Mouse (Mus musculus): Measurements from ENCODE around the gene Dtx2.

GRCm38 (mm10) chr5:136014877-136015276 lies 20.3 kb downstream of the Dtx2 start:
- no peak for TF ChIP-seq JUND (IDR thresholded peaks at IDR 0.05; ENCODE audit: low read depth, low read length)
- no peak for TF ChIP-seq E2F4 (IDR thresholded peaks at IDR 0.05; ENCODE audit: borderline replicate concordance, low read depth, low read length)
- no peak for TF ChIP-seq EP300 (IDR thresholded peaks at IDR 0.05; ENCODE audit: low read depth in 1 of 2, low read length in 2 of 2)
- TF ChIP-seq TCF12 (IDR thresholded peaks at IDR 0.05; ENCODE audit: low read depth, low read length), result no peak
- TF ChIP-seq ZNF384 (IDR thresholded peaks at IDR 0.05; ENCODE audit: low read depth, low read length), result no peak
- TF ChIP-seq BHLHE40 (IDR thresholded peaks at IDR 0.05; ENCODE audit: borderline replicate concordance, low read depth, low read length), result no peak
- TF ChIP-seq USF1 (IDR thresholded peaks at IDR 0.05; ENCODE audit: low read depth, low read length), result no peak
- no peak for TF ChIP-seq GATA1 (IDR thresholded peaks at IDR 0.05; ENCODE audit: low read depth, low read length)
- TF ChIP-seq POLR2AphosphoS5 (IDR thresholded peaks at IDR 0.05; ENCODE audit: borderline replicate concordance, low read depth, low read length), result no peak
- no peak for TF ChIP-seq CTCF (IDR thresholded peaks at IDR 0.05 in 2 of 3, conservative IDR thresholded peaks at IDR 0.05 in 1 of 3; ENCODE audit: control insufficient read depth in 1 of 3, insufficient read depth in 1 of 3, low read depth in 2 of 3, low read length in 3 of 3, poor library complexity in 1 of 3, severe bottlenecking in 1 of 3)
- no peak for TF ChIP-seq POLR2A (IDR thresholded peaks at IDR 0.05; ENCODE audit: control insufficient read depth in 1 of 2, insufficient read depth in 1 of 2, low read depth in 1 of 2, low read length in 2 of 2, poor library complexity in 1 of 2)
- TF ChIP-seq POLR2AphosphoS2 (IDR thresholded peaks at IDR 0.05; ENCODE audit: low read length), result no peak

All from MEL (cell line).